Mouse (Mus musculus) adipocyte (in vitro differentiated cells): ENCODE measurements around the gene Snx9.

Experiments used
- DNase-seq: peaks from one replicate; pipeline ENCODE4 v3.0.0-alpha.2; 2016; ENCODE audit warnings: low spot score

Snx9 gene

GRCm38 (mm10) chr17:5969246-5969645 is 128.1 kb downstream of the Snx9 start:
- no peak for DNase-seq

GRCm38 (mm10) chr17:5970298-5970821 is 129.2 kb downstream of the Snx9 start:
- DNase-seq = no peak

GRCm38 (mm10) chr17:5973536-5973935 is 132.4 kb downstream of the Snx9 start:
- DNase-seq = no peak

GRCm38 (mm10) chr17:5975099-5975977 is 134.2 kb downstream of the Snx9 start:
- peak; percentile 73 for DNase-seq

GRCm38 (mm10) chr17:5976221-5977055 is 135.3 kb downstream of the Snx9 start:
- DNase-seq = no peak

GRCm38 (mm10) chr17:5977056-5977920 is 136.2 kb downstream of the Snx9 start:
- peak; percentile 88 for DNase-seq

- DNase-seq = peak; percentile 64
These were observed 136.9 kb downstream of the Snx9 start for GRCm38 (mm10) chr17:5977921-5978504.

- peak; percentile 87 for DNase-seq
These were observed 137.5 kb downstream of the Snx9 start for GRCm38 (mm10) chr17:5978505-5979077.

- DNase-seq = no peak
These were observed 139.7 kb downstream of the Snx9 start for GRCm38 (mm10) chr17:5980860-5981259.
